Mouse (Mus musculus): ENCODE results near the gene 3830403N18Rik. TPM values are rescaled to one million over a fixed set of nuclear protein-coding genes. Genes with fewer than 3 reads are reported as not detected.

Gene 3830403N18Rik
- polyA plus RNA-seq (2015; fragmentation: Nextera tagmentation; extraction: Ambion mirVana) = 6.8 and 8.3 TPM in 2 replicates

GRCm38 (mm10) chrX:56136336-56136909, at the start of gene 3830403N18Rik:
3830403N18Rik (plus strand) TSS chrX:56136572.

Other genes starting within 250 kb of the 3830403N18Rik start
- not detected in 2 replicates for gene Gm773, start 76.3 kb downstream of the 3830403N18Rik start, polyA plus RNA-seq (2015; fragmentation: Nextera tagmentation; extraction: Ambion mirVana)
- gene Zfp449, start 209.8 kb downstream of the 3830403N18Rik start, polyA plus RNA-seq (2015; fragmentation: Nextera tagmentation; extraction: Ambion mirVana) = 5.4 and 6.2 TPM in 2 replicates
- 0.75 and 0.76 TPM in 2 replicates for gene Smim10l2a, start 238.0 kb downstream of the 3830403N18Rik start, polyA plus RNA-seq (2015; fragmentation: Nextera tagmentation; extraction: Ambion mirVana)

All from urinary bladder, postnatal 0 days (tissue).